Mouse (Mus musculus) cerebellum, adult 11-12 months (tissue): ENCODE measurements around the gene Gpn2.
A peak's percentile ranks its signal among the peaks of the same experiment; 100 is the strongest.

Source experiments
- DNase-seq: peaks from one replicate; pipeline ENCODE4 v3.0.0; 2022

Gene Gpn2

DNA sequence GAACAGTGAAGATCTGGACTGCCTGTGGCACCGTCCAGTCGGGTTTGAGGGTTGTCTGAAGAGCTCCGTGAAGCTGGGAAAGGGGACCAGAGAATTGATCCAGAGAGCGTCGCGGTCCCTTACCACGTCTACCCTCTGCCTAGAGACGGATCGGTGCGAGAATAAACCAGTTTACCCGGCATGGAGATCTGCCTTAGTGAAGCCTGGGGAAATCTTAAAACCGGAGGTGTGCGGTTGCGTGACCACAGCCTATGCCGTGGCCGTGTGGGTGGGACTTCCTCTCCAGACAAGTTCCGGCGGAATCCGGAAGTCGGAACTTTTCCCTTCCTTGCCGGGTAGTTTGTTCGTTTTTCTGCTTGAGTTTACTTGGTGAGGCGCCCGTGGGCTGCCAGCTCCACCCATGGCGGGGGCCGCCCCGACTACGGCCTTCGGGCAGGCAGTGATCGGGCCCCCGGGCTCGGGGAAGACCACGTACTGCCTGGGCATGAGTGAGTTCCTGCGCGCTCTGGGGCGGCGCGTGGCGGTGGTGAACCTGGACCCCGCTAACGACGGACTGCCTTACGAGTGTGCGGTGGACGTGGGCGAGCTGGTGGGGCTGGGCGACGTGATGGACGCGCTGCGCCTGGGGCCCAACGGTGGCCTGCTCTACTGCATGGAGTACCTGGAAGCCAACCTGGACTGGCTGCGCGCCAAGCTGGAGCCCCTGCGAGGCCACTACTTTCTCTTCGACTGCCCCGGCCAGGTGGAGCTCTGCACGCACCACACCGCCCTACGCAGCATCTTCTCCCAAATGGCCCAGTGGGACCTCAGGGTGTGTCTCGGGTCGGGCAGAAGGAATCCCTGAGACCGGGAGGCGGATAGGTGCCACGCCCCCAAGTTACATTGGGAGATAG, at the start of gene Gpn2:
Gpn2 (plus strand) TSS at position 304 of the 893 bp plus-strand sequence.
- peak; percentile 71 for DNase-seq

DNA sequence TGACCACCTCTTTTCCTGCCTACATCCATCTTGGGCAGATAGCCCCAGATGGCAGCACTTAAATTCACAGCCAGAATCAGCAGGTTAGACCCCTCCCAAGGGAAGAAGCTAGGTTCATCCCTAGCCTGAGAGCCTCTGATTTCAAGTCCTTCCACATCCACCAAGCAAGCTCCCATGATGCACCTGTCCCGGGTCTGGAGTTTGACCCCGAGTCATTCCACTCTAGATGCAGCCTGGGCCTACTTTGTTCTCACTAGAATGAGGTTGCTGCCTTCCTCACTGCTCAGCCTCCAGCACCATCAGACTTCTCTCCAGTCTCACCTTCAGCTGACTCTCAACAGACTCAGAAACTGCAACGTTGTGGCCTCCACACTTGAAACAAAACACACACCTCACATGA, 48.1 kb upstream of the Gpn2 start:
- no peak for DNase-seq

DNA sequence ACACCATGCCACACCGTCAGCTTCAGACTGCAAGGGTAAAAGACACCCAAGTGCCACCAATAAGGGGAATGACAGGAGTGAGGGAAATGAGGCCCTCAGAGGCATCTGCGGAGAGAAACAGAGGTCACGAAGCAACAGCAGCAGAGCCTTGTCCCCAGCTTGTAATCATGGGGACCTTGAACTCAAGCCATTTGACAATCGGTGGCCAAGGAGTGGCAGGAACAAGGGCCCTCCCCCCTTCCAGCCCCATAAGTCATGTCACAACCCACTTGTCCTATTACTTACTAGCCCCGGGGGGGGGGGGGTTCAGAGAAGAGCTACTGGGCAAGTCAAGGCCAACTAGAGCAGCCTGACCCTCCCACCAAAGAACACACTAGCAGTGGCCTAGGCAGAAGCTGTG, 47.5 kb upstream of the Gpn2 start:
- no peak for DNase-seq

DNA sequence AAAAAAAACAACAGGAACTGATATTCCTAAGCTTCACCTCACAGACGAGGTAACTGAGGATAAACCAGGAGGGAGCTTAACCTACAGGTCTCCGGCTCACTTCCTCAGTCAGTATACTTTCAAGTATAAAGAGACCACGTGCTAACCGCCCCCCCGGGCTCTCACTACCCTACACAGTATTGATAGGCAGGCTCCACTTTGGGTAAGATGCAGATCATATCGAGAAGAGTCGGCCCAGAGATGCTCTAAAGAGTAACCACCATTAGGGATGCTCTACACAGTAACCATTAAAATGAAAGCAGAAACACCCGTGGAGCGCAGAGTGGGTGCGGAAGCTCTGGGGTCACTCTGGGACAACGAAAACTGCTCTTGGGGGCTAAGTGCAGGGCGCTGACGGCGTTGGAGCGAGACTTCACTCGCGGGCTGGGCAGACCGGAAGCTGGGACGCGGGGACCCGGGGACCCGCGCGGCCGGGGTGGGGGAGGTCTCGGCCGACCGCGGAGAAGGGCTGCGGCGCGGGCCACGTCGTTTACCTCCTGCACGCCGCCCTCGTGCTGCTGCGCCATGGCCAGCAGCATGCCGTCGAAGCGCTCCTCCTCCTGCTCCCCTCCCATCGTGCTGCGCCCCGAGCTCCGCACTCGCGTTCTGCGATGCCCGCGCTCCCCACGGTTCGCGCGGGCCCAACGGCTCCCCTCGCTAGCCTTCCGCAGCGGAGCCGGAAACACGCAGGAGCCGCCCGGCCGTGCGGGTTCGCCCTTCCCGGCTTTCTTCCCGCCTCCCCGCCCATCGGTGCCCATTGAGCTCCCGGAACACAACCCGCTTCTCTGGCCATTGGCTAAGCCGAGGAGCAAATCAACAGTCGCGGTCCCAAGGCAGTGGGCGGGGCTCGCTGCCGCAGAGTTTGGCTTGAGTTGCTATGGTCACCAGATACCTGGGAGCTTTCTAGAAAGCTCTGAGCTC, 38.6 kb upstream of the Gpn2 start, which contains the start of gene Nudc:
Nudc (minus strand) TSS at position 725 of the 960 bp plus-strand sequence.
- peak; percentile 96 for DNase-seq

DNA sequence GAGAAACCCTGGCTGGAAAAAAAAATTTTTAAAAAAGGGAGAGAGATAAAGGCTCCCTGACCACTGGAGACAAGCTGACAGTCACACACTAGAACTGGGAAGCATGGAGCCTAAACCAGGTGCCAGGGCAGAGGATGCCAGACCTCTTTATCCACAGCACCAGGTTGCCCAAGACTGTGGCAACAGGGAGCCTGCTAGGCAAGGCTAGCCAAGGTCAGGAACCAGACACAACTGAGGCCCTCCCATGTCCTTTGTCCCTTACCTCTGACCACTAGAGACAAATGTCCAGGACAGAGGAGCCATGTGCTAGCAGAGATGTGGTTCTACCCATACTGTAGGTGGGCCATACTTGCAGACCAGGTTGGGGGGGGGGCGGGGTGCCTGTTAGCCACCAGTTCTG, 32.1 kb upstream of the Gpn2 start:
- no peak for DNase-seq

DNA sequence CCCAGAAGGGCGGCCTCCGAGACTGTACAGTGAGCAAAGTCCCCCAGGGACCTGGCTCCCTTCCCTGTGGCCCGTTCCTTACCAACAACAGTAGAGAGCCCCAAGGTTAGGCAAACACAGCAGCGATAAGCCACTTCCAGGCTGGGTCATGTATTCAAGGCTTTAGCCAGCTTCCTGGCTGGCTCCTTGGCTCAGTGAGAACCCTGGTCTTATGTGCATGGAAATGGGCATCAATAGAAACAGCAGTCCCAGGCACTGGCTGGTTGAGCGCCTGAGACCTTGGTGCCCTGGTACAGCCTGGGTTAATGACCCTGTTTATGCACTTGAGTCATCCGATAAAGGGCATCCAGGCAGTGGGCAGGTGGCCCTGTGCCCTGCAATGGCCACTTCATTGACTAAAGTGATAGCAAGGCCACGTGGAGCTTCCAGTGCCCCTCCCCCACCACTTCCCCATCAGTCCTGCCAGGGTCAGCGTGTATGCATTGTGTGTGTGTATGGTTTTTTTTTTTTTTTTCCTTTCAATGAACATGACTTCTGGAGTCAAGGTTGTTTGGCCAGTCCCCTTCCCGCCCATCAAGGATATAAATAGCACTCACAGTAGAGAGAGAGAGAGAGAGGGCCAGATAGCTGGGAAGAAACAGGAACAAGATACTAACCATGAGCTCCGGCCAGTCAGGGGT, 31.3 kb upstream of the Gpn2 start, which contains the start of gene Nr0b2:
Nr0b2 (plus strand) TSS at position 609 of the 680 bp plus-strand sequence.
- peak; percentile 32 for DNase-seq

DNA sequence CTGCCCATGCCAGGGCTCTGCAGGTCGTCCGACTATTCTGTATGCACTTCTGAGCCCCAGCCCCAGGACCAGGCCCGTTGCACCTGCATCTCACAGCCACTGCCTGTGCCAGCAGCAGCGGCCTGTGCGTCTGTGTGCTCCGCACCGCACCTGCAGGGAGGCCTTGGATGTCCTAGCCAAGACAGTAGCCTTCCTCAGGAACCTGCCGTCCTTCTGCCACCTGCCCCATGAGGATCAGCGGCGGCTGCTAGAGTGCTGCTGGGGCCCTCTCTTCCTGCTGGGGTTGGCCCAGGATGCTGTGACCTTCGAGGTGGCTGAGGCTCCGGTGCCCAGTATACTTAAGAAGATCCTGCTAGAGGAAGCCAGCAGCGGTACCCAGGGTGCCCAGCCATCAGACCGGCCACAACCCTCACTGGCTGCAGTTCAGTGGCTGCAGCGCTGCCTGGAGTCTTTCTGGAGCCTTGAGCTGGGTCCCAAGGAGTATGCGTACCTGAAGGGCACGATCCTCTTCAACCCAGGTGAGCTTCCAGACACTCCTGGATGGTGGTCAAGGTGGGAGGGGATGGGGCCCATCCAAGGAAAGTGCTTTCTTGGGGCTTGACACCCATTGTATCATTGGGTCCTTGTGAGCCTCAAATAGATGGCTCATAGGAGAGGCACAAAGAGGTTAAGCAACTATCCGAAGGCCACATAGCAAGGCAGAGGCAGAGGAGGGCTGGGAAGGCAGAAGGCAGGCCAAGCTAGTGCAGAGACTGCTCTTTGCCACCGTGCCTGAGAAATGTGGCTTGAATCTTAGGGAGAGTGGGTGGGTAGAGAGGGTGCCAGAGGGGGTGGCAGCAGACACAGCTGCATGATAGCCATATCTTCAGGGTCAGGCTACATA, 30.5 kb upstream of the Gpn2 start:
- DNase-seq, result peak; percentile 44

DNA sequence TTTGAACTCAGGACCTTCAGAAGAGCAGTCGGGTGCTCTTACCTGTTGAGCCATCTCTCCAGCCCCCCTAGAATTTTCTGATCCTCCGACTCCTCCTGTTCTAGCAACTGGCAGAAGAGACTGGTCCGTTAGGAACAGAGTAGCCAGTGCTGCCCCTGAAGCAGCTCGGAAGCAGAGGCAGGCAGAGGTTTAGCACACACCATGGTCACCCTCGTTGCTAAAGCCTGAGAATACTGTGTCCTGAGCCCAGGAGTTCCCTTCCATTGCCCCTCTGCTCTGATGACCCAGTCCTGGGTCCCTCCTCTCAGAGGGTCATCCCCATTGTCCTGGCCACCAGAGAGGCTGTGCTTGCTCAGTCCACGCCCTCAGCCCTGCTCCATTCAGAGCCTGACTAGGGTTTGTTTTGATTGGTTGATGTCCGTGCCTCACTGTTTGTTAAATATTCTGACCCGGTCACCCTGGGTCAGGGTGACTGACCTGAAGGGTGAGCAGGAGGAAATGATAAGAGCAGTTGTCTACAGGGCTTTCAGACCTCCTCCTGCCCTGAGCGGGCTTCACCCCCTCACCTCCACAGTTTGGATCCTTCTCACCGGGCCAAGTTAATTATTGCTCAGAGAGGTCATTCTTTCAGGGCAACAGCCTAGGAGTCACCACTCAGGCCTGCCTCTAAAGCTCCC, 27.0 kb upstream of the Gpn2 start:
- no peak for DNase-seq

DNA sequence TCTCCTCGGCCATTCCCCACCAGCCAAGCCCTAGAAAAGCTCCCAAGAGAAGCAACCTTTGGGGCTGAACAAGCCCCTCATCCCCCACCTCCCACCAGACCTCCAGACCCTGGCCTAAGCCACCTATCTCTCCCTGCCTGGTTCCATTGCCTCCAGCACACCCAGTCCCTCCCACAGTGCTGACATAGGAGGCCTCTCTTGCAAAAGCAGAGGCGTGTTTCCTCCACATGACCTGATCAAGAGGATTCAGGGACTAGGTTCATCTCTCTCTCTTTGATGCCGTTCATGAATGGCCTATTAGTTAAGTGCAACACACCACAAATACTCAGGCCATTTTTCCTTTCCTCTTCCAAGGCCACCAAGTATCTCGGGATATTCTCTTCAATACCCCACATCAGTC, 24.3 kb upstream of the Gpn2 start:
- DNase-seq, result no peak

DNA sequence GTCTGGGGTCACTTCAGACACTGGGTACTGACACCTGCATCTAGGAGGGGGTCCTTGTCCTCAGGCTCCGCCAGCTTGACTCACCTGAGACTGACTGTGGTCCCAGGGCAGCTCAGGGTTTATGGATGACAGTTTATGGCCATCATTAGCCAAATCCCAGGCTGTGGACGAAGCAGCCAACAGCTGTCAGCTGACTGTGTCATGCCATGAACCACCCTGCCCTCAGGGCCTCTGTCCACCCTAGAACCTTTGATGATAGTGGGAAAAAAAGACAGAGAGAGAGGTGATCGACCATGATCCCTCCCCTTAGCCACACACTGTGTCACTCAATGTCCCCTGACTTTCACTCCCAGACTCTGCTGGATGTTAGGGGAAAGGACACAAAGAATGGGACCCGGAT, 22.5 kb upstream of the Gpn2 start:
- no peak for DNase-seq

DNA sequence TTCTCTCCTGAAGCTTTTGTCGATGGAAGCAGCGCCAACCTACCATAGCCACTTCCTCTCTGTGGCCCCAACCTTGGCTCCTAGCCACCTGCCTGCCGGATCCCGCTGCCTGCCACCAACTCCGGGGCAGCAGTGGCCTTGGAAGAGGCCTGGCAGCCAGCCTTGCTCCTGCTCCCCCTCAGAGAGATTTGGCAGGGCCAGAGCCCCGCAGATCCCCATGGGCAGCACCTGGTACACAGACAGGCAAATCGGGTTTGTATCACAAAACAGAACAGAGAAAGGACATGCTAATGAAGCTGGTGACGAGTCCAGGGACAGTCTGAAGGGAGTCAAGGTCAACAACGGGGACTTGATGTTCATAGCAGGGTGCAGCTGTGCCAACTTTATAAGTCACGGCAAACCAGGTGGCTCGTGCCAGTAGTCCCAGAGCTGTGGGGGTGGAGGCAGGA, 21.0 kb upstream of the Gpn2 start:
- DNase-seq, result peak; percentile 92

DNA sequence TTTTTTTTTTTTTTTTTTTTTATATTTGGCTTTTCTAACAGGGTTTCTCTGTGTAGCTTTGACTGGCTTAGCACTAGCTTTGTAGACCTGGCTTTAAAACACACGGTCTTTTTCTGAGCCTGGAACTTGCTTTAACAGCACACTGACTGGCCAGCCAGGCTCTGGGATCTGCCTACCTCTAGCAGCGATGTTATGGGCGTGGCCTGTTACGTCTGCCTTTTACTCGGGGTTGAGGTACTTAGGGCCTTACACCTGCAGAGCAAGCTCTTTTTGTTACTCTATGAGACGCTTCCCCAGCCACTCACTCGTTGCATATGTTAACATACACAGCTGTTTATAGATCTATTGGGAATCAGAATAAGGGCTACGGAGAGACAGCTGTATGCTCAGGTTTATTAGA, 16.9 kb upstream of the Gpn2 start:
- DNase-seq, result no peak

DNA sequence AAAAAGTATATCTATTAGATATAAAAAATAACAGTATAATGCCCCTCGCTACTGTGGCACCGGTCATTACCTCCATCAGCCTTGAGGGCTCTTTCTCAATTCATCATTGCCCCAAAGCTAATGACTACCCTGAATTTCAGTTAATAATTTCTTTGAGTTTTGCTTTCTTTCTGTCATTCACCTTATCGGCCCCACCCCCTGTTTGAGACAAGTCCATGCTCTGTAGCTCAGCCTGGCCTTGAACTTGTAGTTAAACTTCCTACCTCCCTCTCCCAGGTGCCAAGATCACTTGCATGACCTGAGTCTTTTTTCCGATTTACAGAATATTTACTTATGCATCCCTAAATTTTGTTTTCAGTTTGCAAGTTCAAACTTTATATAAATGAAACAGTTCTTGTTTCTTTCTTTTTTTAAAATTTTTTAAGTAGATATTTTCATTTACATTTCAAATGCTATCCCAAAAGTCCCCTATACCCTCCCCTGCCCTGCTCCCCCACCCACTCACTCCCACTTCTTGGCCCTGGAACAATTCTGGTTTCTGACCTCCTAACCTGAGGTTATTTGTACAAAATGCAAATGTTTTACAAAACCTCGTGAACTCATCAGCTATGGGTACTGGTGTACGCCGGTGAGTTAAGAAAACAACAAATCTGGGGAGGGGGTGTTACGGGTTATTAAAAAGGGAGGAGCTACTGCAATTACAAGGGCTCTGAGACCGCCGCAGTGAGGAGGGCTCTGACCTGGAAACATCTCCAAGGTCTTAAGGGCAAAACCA, 14.7 kb upstream of the Gpn2 start:
- DNase-seq, result no peak

DNA sequence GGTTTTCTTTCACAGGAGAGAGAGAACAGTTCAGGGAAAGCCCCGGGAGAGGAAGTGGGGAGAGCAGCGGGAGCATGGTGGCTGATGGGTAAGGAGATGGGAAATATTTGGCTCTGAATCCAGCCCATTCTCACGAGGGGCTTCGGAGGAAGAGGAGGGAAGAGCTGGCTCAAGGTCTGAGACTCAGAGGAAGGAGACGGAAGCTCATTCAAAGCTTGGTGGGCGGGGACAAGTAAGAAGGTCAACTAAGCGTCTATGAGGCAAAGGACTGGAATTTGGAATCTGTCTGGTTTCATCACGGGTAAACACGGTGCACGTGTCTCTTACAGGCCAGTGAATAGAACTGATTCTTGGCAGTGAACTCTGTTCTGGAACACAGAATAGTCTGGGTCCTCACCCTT, 14.1 kb upstream of the Gpn2 start:
- no peak for DNase-seq

DNA sequence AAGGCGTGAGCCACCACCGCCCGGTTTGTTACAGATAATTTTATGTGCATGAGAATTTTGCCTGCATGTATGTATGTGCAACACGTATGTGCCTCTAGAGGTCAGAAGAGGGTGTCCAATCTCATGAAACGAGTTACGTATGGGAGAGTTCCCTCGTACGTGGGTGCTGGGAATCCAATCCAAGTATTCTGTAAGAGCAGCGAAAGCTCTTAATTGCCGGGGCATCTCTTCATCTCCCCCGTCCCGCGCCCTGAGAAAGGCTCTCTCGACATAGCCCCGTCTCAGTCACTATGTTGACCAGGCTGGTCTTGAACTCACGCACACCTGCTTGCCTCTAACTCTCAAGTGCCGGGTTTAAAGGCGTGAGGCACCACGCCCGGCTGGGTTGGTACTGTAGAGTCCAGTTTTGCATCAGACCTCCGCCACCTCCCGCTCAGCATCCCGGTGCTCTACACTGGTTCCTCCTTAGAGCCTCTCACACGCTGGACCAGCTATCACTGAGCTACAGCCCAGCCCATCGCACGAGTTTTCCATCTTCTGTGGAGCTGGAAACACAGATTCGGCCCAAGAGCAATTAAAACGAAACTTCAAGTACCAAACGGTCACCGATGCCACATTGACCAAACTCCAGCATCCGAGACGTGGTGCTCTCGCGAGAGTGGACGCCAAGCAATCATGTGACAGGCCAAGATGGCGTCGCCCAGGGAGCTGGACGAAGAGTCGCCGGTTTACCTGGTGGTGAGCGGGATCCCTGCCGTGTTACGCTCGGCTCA, 9.9 kb upstream of the Gpn2 start, which contains the start of gene Gpatch3:
Gpatch3 (plus strand) TSS at position 676 of the 773 bp plus-strand sequence.
- DNase-seq, result peak; percentile 89

DNA sequence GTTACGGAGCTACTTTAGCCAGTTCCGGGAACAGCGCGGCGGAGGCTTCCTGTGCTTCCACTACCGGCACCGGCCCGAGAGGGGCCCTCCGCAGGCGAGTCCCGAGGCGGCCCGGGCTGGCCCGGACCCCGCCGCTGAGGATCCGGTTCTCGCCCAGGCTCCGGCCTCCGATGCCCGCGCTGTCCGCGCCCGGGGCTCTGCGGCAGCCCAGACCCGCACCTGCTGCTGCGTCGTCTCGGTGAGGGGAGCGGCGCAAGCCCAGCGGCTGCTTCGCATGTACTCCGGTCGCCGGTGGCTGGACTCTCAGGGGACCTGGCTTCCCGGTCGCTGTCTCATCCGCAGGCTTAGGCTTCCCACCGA, 9.3 kb upstream of the Gpn2 start:
- DNase-seq, result no peak

DNA sequence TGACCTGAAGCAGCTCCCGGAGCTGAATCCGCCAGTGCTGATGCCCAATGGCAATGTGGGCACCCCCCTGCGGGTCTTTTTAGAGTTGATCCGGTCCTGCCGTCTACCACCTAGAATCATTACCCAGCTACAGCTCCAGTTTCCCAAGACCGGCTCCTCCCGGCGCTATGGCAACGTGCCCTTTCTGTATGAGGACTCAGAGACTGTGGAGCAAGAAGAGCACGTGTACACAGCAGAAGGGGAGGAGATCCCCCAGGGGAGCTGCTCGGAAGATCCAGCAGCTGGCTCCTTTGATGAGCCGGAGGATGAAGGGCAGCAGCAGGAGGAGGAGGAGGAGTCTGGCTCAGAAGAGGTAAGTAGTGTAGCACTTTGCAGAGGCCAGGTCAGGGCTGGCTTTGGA, 6.2 kb upstream of the Gpn2 start:
- no peak for DNase-seq

DNA sequence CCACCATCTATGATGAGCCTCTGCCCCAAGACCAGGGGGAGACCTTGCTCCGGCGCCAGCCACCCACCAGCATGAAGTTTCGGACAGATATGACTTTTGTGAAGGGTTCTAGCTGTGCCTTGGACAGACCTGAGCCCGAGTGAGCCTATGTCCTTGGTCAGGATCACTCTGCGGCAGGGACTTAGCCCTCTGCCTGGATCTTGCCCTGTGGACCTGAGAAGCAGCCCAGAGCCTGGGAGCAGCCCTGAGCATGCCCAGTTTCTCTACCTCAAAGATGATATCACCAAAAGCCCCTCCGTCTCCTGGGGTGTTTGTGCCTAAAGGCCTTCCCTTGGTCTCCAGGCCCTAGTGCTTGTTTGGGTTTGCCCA, 488 bp upstream of the Gpn2 start:
- no peak for DNase-seq

DNA sequence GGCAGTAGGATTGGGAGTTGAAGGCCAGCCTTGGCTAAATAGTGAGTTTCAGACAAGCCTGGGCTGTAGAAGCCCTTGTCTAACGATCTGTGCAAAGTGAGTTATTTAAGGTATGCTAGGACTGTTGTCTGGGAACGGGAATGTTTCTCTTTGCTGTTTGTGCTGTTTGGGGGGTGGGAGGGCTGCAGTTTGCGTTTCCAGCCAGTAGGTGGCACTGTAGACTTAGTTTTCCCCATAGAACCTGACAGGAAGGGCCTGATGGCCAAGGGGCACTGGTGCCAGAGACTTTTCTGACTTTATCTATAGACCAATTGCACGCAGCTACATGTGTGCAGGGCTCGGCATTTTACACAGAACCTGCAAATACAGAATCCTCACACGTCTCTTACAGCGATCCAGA, 8.4 kb downstream of the Gpn2 start:
- DNase-seq, result no peak

DNA sequence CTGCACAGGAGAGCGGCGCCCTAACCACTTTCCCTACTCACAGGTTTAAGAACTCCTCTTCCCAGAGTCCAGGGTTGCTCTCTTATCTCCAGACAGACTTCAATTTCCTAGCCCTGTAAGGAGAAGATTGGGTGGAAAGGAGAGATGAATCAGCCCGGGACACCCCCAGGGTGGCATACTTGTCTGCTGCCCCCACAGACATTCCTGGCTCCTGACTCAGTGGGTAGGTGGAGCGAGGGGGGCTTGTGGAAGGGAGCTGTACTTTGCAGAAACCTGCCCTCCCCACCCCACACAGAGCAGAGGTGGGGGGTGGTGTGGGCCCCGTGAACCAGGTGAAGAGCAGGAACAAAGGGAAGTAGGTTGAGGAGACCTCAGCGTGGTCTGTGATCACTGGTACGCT, 11.4 kb downstream of the Gpn2 start:
- DNase-seq, result no peak
